Mouse (Mus musculus) hindbrain, embryonic 12.5 days (tissue): Measurements from ENCODE around the gene Gper1. TPM values are rescaled to one million over a fixed set of nuclear protein-coding genes. Genes with fewer than 3 reads are reported as not detected.
"Not testable (repeated sequence)": the region's sequence is repeated elsewhere in the genome, so short reads cannot be mapped to it uniquely, and the experiment has no call there.

ENCODE experiments used
- ATAC-seq: fragments of 200-750 bp; cut with Nextera tagmentation; 2 replicates; pipeline ENCODE4 v1.8.0; 2017; ENCODE audit warnings: moderate TSS enrichment; ENCODE audit not compliant: low FRiP score
- H3K27ac ChIP-seq: fragments of 300-500 bp; sonication (generic); 2 replicates; pipeline ENCODE4 v1.5.1; 2016; ENCODE audit warnings: mild to moderate bottlenecking
- H3K27me3 ChIP-seq: fragments of 300-500 bp; sonication (generic); 2 replicates; pipeline ENCODE4 v1.6.1; 2016; ENCODE audit warnings: mild to moderate bottlenecking
- H3K36me3 ChIP-seq: fragments of 300-500 bp; sonication (generic); 2 replicates; pipeline ENCODE4 v1.6.1; 2016; ENCODE audit warnings: mild to moderate bottlenecking
- H3K4me1 ChIP-seq: fragments of 300-500 bp; sonication (generic); 2 replicates; pipeline ENCODE4 v1.6.1; 2016
- H3K4me2 ChIP-seq: fragments of 300-500 bp; sonication (generic); replicated peaks from 2 replicates; pipeline ENCODE4 v1.6.1; 2016; ENCODE audit warnings: mild to moderate bottlenecking
- H3K4me3 ChIP-seq: fragments of 300-500 bp; sonication (generic); 2 replicates; pipeline ENCODE4 v1.5.1; 2016; ENCODE audit warnings: mild to moderate bottlenecking
- H3K9ac ChIP-seq: fragments of 300-500 bp; sonication (generic); 2 replicates; pipeline ENCODE4 v1.6.1; 2016; ENCODE audit warnings: mild to moderate bottlenecking, moderate library complexity
- H3K9me3 ChIP-seq: fragments of 300-500 bp; sonication (generic); replicated peaks from 2 replicates; pipeline ENCODE4 v1.6.1; 2016; ENCODE audit warnings: mild to moderate bottlenecking
- WGBS: fragments of 180-500 bp; shearing (Covaris S2); methylation state at CpG from one replicate; pipeline ENCODE4 v1.1.7; 2016; 5-methylcytosine and 5-hydroxymethylcytosine counted together
- polyA plus RNA-seq: library from polyadenylated mRNA; unstranded; fragments of >200 nt; fragmentation: Nextera tagmentation; extraction: Ambion mirVana; gene quantifications from 2 replicates; pipeline ENCODE4 v1.2.1, GENCODE M21; 2016

Gene Gper1
- polyA plus RNA-seq, 1 experiment from 2014 or later = 5.0 TPM

DNA sequence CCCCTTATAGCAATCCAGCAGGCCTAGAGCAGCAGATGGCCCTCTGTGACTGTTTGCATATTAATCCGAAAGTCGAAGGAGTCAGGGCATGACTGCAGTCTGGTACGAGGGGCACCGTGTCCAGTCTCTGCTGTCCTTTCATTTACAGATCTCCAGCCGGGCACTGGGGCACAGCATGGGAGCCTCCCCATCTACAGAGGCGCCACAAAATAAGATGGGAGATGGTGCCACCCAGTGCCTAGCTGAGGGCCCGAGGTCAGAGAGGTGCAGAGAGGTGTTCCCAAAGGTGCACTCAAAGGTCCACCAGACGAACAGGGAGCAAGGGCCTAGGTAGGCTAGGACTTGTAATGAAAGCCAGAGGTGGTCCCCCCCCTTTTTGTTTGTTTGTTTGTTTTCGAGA, 39.7 kb upstream of the Gper1 start:
- Histone ChIP-seq H3K4me3 (no peak overlapping the region), H3K36me3 (no peaks in the 10 kb centered on the region), H3K27me3 (0 out of 2 replicates have a peak, but pooled peaks cover 9% of the 10 kb centered on the region), H3K27ac (peak overlapping the region; percentile 12), H3K4me2 (no peak overlapping the region), H3K9ac (no peak overlapping the region), H3K9me3 (no peaks in the 10 kb centered on the region), H3K4me1 (peaks cover 48% of the 10 kb centered on the region)
- ATAC-seq = no peak
- 75% methylated on average over 9 of the region's 9 CpGs for WGBS

DNA sequence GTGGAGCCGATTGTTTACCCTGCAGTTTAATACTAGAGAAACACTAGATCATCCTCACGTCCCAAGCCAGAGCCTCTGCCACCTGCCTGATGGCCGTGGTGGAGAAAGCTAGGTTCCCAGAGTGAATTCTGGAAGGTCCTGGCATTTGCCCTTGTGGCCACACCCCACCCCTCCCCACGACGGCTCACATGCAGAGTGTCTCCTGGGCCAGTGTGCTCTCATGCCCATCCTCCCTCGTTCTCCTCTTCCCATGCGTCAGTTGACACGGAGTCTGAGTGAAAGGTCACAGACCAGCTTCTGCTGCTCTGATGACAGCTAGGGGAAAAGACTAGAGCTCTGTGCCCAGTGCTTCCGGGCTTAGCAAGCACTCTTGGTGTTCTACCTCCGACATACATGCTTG, 38.4 kb upstream of the Gper1 start:
- H3K9ac ChIP-seq = no peak overlapping the region
- H3K4me3 ChIP-seq = no peak overlapping the region
- no peaks in the 10 kb centered on the region for H3K9me3 ChIP-seq
- WGBS = 64% methylated on average over 10 of the region's 10 CpGs
- H3K36me3 ChIP-seq = no peaks in the 10 kb centered on the region
- no peak overlapping the region for H3K27ac ChIP-seq
- H3K27me3 ChIP-seq = 0 out of 2 replicates have a peak, but pooled peaks cover 6% of the 10 kb centered on the region
- ATAC-seq = no peak
- H3K4me1 ChIP-seq = peaks cover 50% of the 10 kb centered on the region
- H3K4me2 ChIP-seq = no peak overlapping the region

DNA sequence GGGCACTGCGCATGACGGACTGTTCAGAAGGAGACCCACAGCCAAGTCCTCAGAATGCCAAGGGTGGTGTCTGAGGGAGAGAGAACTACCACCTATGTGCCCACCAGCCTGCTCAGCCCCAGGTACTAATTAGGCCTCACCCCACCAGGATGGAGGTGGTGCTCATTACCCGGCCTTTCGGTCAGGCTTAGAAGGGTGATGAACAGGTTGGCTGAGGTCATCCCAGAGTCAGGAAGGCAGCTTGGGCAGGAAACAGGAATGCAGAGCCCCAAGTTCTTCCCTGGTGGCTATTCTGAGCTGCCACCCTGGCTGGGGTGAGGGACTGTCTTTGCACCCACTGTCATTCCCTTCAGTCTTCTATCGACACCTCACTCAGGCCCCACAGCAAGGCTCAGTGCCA, 36.9 kb upstream of the Gper1 start:
- WGBS = 95% methylated on average over 5 of the region's 5 CpGs
- peaks cover 53% of the 10 kb centered on the region for H3K4me1 ChIP-seq
- H3K9ac ChIP-seq = no peak overlapping the region
- H3K9me3 ChIP-seq = no peaks in the 10 kb centered on the region
- no peak overlapping the region for H3K4me3 ChIP-seq
- H3K4me2 ChIP-seq = no peak overlapping the region
- H3K27me3 ChIP-seq = 0 out of 2 replicates have a peak, but pooled peaks cover 5% of the 10 kb centered on the region
- H3K36me3 ChIP-seq = no peaks in the 10 kb centered on the region
- ATAC-seq = no peak
- H3K27ac ChIP-seq = no peak overlapping the region

DNA sequence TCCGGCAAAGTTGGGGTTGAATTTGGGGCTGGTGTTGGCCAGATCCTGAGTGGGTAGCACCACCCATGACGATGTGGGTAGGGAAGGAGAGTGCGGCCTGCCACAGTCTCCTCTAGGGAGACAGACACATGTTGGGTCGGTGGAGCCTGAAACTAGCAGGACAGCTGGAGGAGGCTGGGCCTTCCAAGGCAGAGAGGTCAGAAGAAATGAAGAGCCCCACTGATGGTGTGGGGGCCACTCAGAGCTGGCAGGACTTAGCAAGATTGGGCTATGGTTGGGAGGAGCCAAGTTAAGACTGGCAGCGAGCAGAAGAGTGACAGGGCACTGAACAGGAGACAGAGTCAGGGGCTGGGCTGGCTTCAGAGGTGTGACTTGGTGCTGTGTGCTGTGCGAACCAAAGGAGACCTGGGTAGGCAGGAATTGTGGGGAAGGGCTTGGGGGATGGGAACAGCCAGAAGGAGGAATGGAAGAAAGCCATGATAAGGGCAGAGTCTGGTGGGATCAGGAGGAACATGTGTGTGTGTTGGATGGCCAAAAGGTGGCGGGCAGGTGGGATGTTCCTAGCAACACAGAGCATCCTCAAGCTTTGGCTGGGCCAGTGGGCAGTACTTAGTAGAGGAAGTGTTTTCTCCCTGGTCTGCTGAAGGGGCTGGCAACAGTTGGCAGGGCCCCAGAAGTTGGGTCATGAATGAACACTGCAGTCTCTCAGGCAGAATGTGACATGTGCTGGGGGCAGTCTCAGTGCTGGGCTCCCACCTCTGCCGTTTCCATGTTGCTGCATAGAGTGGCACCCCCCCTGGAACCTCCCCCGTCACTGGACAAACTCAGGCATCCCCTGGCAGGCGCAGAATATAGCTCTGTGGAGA, 35.4 kb upstream of the Gper1 start:
- Histone ChIP-seq H3K9ac (no peak overlapping the region), H3K9me3 (no peaks in the 10 kb centered on the region), H3K4me1 (peaks cover 44% of the 10 kb centered on the region), H3K4me3 (no peak overlapping the region), H3K27ac (0 out of 2 replicates have a peak overlapping the region, but pooled peaks have one; percentile 23), H3K27me3 (no peaks in the 10 kb centered on the region), H3K36me3 (no peaks in the 10 kb centered on the region), H3K4me2 (no peak overlapping the region)
- no peak for ATAC-seq
- WGBS = 82% methylated on average over 10 of the region's 10 CpGs

DNA sequence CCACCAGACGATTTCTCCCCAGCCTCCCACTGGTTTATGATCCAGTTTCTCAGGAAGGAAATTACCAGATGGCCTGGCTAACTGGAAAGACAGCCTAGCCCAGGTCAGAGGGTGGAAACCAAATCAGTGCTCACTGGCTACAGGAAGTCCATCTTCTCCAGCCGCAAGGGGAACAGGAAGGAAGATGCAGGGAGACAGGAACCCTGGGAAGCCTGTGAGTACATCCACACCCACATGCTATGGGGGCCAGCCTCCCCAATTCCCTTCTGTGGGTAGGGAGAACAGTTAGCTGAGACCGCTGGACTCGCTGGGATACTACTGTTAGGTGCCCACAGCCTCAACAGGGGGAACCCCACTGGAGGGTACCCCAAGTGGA, 34.8 kb upstream of the Gper1 start:
- Histone ChIP-seq H3K9ac (no peak overlapping the region; the same call in 1 of the 2 replicates), H3K4me2 (no peak overlapping the region), H3K27me3 (no peaks in the 10 kb centered on the region), H3K36me3 (no peaks in the 10 kb centered on the region), H3K4me1 (peaks cover 38% of the 10 kb centered on the region), H3K27ac (peak overlapping the region; percentile 23; the same call in 1 of the 2 replicates), H3K9me3 (no peaks in the 10 kb centered on the region), H3K4me3 (no peak overlapping the region)
- WGBS = 82% methylated on average over 4 of the region's 4 CpGs
- ATAC-seq = no peak

DNA sequence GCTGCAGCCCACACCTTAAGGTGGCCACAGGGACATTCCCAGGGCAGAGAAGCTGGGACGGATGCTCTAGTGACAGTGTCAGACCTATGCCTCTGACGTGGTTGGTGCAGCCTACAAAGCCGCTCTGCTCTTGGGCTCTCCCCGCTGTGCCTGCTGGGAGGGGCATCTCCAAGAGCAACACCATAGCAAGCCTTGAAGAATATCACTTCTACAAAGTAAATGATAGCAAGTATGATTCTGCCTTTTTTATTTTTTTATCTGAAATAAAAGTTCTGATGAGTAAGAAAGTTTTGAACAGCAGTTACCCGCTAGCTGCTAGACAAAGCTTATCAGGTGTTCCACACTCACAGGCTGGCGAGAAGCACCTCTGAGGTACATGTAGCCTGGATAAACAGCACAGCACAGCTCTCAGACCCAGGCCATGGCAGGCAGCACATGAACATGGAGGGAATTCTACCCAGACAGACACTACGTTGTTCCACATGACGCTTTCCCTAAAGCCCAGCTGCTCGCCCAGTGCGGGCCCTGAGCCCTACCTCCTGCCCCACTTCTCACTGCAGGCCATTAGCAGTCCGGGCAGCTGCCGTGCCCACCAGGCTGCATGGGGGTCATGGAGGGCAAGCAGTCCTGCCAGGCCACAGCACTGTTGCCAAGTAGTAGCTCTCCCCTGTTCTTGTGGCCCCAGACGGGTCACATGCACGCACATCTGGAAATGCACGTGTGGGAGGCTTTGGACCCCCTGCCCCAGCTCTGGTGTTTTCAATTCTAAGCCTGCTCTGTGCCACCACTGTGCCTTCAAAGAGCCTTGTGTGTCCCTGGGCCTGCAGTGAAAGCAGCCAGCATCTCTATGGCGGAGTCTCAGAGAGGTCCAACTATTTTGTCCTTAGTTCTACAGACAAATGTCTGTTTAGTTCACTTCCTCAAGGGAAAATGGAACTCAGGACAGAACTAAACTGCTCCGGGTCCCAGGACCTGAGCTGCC, 34.0 kb upstream of the Gper1 start:
- H3K36me3 ChIP-seq = no peaks in the 10 kb centered on the region
- H3K4me2 ChIP-seq = no peak overlapping the region
- no peak overlapping the region for H3K4me3 ChIP-seq
- no peaks in the 10 kb centered on the region for H3K27me3 ChIP-seq
- H3K9ac ChIP-seq = no peak overlapping the region; the same call in 1 of the 2 replicates
- 77% methylated on average over 17 of the region's 17 CpGs for WGBS
- peak overlapping the region; percentile 68 for H3K27ac ChIP-seq
- no peaks in the 10 kb centered on the region for H3K9me3 ChIP-seq
- H3K4me1 ChIP-seq = peaks cover 40% of the 10 kb centered on the region
- no peak for ATAC-seq

DNA sequence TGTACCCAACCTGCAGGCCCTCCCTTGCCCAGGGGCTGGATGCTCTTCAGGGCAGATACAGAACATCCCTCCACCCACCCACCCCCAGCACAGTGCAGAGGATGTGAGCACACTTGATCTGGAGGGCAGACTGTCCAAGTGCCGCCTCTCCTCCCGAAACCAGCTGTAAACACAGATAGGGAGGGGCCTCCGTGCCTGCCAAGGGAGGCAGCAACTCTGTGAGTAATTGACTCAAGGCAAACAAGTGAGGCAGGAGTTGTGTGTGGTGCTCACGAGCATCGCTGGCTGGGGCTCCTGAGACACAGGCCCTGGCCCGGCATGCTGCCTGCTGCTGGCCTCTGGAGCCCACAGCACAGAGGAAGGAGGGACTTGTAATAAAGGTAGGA, 33.3 kb upstream of the Gper1 start:
- Histone ChIP-seq H3K27me3 (no peaks in the 10 kb centered on the region), H3K4me2 (no peak overlapping the region), H3K9me3 (no peaks in the 10 kb centered on the region), H3K4me3 (no peak overlapping the region), H3K36me3 (no peaks in the 10 kb centered on the region), H3K4me1 (peaks cover 37% of the 10 kb centered on the region), H3K27ac (peak overlapping the region; percentile 68), H3K9ac (no peak overlapping the region)
- no peak for ATAC-seq
- 59% methylated on average over 6 of the region's 6 CpGs for WGBS

DNA sequence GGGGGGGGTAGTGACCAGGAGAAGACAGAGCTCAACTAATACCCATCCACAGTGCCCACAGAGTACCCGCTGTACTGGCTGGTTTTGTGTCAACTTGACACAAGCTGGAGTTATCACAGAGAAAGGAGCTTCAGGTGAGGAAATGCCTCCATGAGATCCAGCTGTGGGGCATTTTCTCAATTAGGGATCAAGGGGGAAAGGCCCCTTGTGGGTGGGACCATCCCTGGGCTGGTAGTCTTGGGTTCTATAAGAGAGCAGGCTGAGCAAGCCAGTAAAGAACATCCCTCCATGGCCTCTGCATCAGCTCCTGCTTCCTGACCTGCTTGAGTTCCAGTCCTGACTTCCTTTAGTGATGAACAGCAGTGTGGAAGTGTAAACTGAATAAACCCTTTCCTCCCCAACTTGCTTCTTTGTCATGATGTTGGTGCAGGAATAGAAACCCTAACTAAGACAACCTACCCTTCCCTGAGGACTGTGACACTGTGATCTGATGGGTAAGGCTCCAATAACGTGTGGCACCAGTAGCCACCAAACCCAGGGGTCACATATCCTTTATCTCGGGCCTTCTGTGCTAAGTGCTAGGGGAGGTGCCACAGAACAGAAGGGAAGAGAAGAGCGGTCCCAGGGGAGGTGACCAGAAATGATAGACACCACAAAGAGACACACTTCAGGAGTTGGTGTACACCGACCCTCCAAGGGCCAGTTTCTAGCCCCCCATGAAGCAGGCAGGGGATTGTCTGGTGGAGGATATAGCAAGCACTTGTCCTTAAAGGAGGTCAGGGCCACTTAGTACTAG, 32.4 kb upstream of the Gper1 start:
- WGBS = 80% methylated on average over 5 of the region's 5 CpGs
- peak overlapping the region; percentile 14; the same call in 1 of the 2 replicates for H3K9ac ChIP-seq
- H3K9me3 ChIP-seq, ATAC-seq, H3K4me3 ChIP-seq, H3K4me2 ChIP-seq, H3K36me3 ChIP-seq, H3K27me3 ChIP-seq: not testable (repeated sequence)
- peaks cover 33% of the 10 kb centered on the region for H3K4me1 ChIP-seq
- peak overlapping the region; percentile 68; the same call in 1 of the 2 replicates for H3K27ac ChIP-seq

DNA sequence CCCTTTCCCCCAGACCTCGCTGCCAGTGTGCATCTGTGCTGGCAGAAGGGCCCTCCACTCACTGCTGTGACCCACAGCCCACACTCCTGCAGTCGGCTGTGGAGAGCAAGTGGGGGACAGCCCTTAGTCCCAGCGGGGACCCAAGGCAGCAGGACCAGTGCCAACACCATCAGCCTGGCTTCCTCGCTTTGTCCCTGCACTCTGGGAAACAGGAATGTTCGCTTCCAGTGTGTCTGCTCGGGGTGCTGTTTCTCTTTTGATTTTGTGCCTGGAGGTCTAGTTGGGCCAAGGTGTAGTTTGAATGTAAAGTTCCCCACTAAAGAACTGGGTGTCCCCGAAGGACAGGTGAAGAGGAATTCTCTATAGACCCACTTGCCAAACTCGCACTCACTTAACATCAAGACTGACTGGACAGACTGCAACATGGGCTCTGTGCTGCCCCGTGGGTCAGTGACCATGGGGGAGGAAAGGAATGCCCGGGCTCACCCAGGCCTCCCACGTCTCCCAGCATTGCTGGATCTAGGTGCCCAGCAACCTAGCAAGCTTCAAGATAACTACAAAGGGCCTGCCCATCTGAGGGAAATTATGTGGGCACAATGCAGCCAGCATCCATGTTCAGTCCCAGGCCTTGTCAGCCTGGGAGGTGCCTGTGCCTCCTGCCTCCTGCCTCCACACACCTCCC, 31.5 kb upstream of the Gper1 start:
- no peak overlapping the region for H3K4me2 ChIP-seq
- ATAC-seq = no peak
- H3K9ac ChIP-seq = peak overlapping the region; percentile 14; the same call in 1 of the 2 replicates
- H3K9me3 ChIP-seq = no peaks in the 10 kb centered on the region
- H3K4me1 ChIP-seq = peaks cover 33% of the 10 kb centered on the region
- no peak overlapping the region for H3K27ac ChIP-seq
- H3K4me3 ChIP-seq = no peak overlapping the region
- H3K36me3 ChIP-seq = no peaks in the 10 kb centered on the region
- WGBS = 81% methylated on average over 11 of the region's 11 CpGs
- H3K27me3 ChIP-seq = no peaks in the 10 kb centered on the region

DNA sequence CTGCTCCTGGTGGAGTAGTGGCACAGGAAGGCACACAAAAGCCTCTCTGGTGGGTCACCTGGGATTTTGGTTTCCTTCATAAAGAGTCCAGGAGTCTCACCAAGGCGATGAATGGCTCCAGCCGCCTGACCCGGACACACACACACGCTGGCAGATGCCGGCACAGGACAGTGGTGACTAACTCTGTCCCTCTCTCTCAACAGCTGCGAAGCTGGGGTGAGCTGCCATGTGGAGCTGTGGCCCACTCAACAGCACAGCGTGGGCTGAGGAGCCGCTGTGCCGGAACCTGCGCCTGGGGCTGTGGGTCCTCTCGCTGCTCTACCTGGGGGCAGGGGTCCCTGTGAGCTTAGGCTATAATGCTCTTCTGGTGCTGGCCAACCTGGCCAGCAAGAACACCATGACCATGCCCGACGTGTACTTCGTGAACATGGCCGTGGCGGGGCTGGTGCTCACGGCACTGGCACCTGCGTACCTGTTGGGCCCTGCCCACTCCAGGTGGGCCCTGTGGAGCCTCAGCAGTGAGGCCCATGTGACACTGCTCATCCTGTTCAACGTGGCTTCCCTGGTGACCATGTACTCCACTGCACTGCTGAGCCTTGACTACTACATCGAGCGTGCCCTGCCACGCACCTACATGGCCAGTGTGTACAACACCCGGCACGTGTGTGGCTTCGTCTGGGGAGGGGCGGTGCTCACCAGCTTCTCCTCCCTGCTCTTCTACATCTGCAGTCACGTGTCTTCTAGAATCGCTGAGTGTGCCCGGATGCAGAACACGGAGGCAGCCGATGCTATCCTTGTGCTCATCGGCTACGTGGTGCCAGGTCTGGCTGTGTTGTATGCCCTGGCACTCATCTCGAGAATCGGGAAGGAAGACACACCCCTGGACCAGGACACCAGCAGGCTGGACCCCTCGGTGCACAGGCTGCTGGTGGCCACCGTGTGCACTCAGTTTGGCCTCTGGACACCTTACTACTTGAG, 30.4 kb upstream of the Gper1 start:
- WGBS = 95% methylated on average over 37 of the region's 37 CpGs
- Histone ChIP-seq H3K4me3 (no peak overlapping the region), H3K4me1 (peaks cover 32% of the 10 kb centered on the region), H3K4me2 (no peak overlapping the region), H3K9ac (no peak overlapping the region), H3K27ac (no peak overlapping the region), H3K9me3 (no peaks in the 10 kb centered on the region), H3K27me3 (no peaks in the 10 kb centered on the region), H3K36me3 (no peaks in the 10 kb centered on the region)
- no peak for ATAC-seq
